Mouse (Mus musculus) embryo, embryonic 10 days (tissue): ENCODE results near the gene Ern1.

ENCODE experiments used
- DNase-seq: peaks from one replicate; pipeline ENCODE4 v3.0.0-alpha.2; 2015; ENCODE audit warnings: low spot score

The Ern1 gene

DNA sequence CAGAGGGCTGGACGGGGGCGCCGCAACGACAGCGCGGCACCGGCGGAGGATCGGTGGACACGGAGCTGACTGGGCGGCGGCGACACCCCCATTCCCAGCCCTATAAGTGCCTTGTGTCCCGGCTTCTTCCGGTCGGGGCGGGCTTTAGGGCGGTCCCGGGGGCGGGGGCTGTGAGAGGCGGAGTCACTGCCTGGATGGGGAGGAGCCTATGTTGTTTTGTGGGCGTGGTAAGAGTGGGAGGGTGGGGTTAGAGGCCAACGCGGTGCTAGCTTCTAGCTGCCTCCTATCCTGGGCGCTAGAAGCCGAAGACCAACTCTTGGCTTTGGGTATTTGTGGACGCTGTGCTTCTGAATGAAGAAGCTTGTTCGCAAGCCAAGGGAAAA, at the start of gene Ern1:
Gene Ern1 (minus strand): TSS at position 120 of the 383 bp plus-strand sequence.
- peak; percentile 93 for DNase-seq

DNA sequence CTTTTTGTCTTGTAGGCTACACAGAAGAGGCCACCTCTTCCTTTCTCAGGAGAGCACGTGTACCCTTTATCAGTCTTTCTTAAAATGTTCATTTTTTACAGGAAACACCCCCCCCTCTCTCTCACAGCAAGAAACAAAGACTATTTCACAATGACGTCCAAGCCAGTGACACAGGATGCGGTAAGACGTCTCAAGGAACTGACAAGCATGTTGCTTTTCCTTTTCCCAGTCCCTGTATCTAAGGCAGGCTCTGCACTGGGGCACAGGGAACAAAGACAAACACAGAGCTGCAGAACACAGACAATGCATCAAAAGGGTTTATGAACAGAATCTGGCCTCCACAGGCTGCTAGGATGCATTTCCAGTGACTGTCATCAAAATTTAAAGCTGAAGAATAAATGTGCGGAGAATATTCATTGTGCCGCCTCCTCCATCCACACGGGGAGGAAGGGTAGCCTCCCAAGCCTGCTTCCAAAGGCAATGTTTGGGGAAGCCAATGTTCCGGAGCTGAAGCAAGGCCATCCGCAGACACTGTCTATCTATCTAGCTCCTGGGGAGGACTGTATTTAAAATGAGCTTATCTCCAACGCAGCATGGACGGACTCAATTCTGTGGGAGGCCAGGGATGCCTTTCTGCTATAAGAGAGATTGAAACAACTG, 48.7 kb upstream of the Ern1 start:
- DNase-seq: no peak

DNA sequence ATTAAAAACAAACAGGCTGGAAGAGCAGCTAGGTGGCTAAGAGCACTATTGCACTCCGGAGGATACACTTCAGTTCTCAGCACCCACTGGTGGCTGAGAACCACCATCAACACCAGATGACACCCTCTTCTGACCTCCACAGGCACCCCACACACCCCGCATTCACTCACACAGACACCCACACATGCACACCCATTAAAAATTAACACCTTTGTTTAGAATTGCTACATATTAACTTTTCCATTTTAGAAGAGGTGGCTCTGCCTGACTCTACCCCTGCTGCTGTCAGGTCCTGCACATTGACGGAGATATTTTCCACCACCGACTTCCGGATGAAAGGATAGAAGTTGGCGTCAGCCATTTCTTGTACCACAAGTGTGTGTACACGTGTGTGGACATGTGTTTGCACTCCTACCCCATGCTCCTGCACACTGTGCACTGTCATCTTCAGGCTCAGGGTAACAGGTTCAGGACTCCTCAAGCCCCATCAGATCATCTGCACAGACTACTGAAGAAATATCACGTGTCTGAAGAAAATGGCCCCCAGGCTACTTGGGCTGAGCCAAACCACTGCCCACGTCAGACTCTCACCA, 48.1 kb upstream of the Ern1 start:
- DNase-seq: no peak

DNA sequence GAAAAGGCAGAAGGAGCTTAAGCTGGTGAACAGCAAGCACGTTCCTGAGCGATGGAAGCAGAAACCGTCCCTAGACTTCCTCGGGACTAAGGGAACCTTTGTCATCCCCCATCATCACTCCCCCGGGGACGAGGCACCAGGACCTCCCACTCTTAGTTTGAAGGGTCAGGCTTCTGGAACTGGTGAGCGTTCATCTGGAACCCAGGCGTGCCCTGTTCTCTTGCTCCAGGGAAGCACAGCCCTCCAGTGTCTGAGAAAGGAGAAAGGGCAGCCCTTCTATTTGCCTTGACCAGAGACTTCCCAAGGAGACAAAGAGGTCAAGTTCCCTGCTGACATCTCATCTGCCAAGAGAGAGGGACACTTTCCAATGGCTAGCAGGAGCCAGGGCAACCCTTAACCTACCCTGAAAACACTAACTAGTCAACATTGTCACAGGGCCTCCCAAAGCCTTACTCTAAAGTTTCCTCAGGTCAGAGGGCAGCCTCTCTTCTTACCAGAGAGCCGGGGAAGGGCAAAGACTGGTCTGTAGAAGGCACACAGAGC, 44.7 kb upstream of the Ern1 start:
- DNase-seq: no peak

DNA sequence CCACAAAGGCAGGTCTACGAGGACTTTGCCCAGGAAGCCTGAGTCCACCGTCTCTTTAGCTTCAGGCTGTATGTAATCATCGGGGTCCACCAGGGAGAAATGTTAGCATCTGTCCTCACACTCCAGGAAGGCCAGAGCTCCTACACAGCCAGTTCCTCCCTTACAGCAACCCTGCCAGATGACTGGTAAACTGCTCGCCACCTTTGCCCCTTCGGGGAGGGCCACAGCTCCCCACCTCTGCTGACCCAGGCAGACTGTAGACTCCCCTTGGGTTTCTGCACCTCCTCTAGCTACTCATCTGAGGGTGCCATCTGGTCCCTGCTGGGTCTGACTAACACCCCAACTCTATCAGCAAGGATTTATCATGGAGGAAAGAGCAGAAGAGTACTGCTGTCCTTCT, 42.1 kb upstream of the Ern1 start:
- DNase-seq: no peak

DNA sequence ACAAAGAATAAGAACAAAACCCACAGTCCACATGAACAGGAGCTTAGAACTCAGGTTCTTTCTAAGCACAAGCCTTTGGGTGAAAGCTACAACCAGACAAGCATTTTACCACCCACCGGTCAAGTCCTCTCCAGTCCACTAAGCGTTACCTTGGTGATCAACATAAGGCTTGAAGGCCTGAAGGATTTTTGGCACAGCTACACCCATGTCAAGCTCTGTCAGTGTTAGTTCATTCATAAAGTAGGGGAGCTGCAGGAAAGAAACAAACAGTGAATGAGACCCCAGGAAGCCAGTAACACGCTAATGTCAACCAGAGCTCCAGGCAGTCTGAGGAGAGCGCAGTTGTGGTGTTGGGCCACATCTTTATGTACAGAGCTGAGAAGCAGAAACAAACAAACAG, 41.5 kb upstream of the Ern1 start:
- no peak for DNase-seq

DNA sequence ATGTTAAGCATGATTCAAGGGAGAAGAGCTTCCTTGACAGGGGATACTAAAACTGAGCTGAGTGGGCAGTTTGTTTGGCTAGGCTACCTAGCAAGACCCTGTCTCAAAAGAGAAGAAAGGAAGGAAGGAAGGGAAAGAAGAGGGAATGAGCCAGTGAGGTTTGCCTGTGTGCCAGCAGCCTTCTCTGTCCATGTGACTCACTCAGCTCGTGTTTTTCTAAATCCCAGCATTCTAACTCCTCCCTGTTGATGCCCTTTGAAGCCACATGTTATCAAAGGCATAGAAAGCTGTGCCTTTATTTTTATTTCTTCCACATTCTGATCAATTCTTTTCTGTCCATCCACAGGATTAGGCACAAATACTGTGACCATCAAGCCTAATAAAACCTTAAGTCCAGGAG, 40.3 kb upstream of the Ern1 start:
- DNase-seq: no peak

DNA sequence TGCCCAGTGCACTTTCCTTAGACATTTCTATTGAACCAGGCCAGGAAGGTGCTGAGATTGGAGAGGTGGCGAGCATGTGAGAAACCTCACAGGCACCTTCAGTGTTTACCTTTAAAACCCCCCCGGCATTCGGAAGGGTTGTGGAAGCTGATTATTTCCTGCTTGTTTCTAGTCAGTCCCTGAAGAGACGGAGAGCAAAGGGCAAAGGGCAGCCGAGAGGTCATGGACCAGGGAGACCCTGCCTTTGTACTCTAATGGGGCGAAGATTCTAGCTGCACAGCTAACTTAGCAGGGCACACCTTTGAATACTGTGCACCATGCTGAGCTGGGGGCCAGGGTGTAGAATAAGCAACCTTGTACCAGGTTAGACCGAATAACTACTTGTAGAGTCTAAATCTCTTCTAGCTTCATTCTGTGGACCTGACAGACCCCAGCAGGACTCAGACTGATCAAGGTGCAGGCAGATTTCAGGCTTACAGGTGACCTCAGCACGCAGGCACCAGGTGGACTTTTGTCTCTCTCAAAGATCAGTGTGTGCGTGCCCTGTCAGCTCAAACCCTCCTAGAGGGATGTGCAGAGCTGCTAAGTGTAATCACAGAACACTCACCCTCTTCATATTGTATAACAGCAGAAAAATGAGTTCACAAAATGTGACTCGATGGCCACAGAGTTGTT, 39.6 kb upstream of the Ern1 start:
- peak; percentile 83 for DNase-seq

DNA sequence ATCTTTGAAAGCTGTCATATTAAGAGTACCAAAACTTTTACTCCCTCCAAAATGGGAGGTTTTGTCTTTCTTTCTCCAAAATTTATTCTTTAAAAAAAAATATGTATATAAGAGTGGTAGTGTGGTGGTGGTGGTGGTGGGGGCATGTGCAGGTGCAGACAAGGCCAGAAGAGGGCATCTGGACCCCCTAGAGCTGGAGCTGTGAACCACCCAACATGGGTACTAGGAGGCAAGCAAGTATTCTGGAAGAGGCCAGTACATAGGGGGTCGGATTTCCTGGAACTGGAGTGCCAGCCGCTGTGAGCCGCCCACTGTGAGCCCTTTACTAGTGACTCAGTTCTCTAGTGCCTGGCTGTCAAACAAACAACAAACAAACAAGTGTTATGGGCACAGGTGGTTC, 34.9 kb upstream of the Ern1 start:
- no peak for DNase-seq

DNA sequence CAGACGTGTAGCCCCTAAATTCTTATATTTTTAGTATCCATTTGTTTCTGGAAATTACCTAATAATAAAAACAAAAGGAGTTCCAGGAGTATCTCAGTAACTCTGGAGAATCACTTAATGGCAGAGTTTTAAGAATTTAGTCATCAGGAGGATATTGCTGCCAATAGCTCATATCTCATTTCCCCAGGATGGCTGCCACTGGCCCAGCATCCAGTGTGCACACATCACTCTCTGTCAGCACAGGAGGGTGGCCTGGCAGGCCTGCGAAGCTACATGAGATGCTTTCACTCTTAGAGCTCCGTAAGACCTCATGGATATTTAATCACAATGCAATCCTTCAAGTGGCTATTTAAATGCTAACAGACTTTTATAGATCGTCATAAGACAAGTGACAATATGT, 34.0 kb upstream of the Ern1 start:
- DNase-seq: no peak

DNA sequence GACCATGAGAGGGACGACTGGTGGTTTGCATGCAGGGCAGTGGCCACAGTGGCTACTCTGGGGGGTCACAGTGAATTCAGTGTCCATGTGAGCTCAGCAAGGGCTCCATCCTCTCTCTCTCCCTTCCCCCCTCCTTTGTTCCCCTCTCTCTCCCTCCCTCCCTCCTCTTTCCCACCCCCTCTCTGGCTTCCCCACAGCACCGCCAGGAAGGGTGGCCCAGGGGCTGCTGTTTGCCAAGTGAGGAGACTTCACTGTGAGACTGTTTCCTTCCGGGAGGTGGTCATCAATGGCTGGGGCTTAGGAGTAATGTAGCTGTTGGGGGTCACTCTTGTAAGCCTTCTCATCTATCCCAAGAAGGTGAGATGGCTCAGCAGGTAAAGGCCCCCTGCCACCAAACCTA, 32.8 kb upstream of the Ern1 start:
- DNase-seq: no peak

DNA sequence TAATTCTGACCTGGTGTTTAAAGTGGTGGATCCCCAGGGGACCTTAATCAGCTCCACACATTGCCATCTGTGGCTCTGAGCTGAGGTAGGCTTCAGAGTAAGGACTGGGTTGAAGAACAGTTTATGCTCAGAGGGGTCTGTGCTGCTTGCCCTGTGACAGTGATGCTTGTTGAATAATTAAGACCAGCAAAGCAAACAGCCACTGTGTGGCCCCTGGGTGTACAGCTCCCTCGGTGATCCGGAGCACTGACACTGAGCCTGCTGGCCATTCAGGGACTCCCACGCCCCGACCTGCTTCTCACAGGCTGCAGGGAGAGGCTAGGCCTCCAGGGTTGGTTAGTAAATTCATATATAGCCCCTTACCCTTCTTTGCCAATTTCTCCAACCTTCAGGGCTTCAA, 31.9 kb upstream of the Ern1 start:
- no peak for DNase-seq

DNA sequence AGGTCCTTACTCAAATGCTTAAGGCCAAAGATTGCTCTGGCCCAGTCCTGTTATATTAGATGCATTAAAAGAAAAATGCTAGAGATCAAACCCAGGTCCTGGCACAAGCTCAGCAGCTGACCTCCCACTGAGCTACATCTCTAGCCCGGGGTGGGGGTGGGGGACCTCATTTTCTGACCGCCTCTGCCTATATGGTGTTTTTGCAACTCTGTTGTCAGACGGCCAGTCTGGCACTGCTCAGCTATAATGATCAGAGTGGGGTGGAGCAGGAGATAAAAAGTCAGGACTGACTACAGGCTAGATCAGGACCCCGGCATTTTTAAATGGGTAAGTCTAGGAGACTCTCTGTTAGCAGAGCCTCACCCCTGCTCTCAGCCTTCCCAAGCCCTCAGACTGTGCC, 30.7 kb upstream of the Ern1 start:
- DNase-seq: no peak

DNA sequence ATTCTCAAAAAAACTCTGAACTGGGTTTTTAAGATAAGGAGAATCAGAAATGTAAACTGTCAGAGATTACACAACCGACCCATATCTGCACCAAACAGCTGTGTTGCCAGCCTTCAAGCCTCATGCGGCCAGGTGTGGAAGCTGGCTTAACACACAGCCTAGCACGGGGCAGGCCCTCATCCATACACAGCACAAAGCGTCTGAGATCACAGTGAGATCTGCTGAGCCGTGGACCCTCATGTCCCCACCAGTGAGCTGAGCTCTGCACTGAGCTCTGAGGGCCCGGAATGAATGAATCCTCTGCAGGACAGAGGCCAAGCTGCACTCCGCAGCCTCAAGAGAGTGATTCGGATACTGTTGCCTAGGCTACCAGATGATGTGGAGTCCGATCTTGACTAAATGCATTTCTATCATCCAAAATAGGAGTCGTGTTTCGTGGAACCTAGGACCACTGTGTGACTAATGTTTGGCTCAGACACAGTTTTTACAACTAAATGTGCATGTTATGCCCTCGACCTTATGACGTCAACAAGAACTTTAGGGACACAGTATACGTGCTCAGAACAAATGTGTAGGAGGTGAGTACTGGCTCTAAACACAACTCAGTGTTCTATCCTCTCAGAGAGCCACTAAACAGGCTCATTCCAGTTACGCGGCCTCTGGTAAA, 27.6 kb upstream of the Ern1 start:
- no peak for DNase-seq

DNA sequence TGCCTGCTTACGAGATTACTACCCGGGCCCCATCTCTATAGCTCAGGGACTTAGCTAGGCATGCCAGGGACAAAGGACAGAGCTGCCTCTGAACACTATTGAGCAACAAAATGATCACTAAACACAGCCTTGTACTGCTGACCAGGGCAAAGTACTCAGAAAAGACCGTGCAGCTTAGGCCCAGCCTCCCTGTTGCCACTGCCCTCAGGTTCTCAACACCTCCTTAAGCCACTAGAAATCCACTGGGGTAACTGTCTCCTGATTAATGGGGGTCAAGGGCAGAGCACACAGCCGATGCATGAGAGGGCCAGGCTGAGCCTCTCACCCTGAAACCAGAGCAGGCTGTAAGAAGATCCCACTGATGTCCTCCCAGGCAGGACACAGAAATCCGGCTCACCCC, 26.8 kb upstream of the Ern1 start:
- peak; percentile 57 for DNase-seq

DNA sequence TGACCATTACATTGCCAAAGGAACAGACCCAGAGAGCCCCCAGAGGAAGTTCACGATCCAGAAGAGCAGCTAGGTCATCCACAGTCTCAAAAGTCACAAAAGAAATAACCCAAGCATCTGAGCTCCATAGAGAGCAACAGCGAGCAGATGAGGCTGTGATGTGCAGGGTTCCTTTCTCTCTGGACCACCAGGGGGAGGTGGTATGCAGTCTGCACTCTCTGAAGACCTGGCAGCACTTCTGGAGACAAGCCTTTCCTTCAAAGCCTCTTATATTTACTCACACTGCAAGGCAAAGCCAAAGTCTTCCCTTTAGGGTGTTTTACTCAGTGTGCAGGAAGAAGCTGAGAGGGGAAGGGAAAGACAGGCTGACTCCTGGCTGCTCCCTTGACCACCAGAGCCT, 25.5 kb upstream of the Ern1 start:
- DNase-seq: peak; percentile 78

DNA sequence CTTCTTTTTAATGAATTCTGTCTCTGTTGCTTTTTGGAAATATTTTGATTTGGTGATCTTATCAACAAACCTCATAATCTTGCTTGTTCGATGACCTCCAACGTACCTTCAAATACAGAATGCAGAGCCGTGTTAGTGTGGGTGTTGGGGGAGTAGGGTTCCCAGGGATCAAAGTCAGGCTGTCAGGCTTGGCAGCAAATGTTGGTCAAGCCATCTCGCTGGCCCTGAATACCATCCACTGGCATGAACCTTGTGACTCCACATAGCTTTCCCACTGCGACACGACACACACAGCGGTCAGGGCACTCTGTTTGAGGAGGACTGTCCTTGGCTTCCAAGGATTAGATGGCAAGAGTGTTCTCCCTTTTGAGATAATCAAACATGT, 24.3 kb upstream of the Ern1 start:
- no peak for DNase-seq

DNA sequence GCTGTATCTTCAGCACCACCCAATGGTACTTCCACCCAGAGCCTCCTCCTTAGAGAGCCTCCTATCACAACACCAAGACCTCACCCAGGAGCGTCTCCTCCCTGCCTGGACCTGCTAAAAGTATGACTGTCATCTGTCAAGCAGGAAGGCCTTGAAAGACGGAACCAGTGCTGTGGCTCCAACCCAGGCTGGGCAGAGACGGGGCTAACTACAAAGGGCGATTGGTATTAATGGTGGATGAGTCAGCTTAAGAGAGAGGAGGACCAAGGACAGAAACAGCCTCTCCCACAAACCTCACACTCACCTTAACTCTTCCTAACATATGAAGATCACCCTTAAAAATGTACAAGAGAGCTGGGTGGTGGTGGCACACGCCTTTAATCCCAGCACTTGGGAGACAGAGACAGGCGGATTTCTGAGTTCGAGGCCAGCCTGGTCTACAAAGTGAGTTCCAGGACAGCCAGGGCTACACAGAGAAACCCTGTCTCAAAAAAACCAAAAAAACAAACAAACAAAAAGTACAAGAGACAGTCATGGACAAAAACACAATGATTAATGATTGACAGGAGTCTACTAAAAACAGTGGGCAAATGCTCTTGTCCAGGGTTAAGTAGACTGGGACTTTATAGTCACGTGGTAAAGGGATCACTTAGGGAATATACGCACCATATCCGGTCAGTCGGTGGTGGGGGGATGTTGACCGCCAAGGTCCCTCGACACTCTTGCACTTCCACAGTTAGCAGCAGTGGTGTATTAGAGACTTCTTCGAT, 23.8 kb upstream of the Ern1 start:
- no peak for DNase-seq

DNA sequence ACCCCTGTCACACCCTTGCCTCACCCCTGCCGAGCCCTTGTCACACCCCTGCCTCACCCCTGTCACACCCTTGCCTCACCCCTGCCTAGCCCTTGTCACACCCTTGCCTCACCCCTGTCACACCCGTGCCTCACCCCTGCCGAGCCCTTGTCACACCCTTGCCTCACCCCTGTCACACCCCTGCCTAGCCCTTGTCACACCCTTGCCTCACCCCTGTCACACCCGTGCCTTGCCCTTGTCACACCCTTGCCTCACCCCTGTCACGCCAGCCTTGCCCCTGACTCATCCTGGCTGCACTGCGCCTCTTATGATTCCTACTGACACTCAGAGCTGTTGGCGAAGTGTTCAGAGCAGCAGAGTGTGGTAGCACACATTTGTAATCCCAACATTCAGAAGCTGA, 20.0 kb upstream of the Ern1 start:
- DNase-seq: no peak

DNA sequence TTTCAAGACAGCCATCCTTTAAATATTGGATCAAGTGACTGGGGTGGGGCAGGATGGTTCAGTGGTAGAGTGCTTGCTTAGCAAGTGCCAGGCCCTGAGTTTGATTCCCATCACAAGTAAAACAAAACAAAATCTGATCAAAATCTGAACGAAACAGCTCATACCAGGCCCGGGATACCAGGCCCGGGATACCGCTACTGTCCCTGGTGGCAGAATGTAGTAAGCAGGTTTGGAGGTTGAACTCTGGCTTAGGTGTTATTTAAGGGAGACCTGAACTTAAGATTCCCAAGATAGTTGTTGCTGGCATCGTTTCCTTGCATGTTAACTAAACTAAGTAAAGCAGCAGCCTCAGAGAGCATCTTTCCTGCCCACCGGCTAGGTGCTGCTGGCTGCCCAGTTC, 18.6 kb upstream of the Ern1 start:
- DNase-seq: no peak

DNA sequence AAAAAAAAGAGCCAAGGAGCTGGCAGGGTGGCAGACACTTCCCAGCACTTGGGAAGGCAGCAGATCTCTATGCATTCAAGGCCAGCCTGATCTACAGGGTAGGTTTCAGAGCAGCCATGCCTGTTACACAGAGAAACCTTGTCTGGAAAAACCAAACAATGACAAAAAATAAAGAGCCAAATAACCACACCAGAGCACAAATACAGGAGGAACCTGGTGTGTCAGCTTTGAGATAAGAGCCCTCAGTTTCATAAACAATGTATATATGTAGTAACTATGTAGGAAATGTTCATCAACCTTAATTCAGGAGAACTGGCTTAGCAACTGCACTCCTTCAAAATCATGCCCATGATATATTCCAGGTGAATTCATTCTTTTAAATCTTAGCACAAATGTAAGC, 16.5 kb upstream of the Ern1 start:
- no peak for DNase-seq

DNA sequence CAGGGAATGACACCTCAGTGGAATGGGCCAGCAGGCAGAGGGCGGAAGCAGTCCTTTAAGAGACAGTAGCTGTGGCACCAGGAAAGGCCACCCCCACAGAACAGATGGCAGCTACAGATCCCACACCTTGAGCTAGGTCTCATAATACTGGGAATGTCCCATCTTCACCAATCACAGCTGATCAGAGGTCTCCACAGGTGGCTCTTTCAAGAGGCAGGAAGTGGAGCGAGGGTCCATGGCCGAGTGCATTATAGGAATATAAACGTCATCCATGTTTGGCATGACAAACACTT, 15.7 kb upstream of the Ern1 start:
- DNase-seq: peak; percentile 14
